Mouse (Mus musculus): ENCODE data around the gene Hopx.

Hopx gene

DNA sequence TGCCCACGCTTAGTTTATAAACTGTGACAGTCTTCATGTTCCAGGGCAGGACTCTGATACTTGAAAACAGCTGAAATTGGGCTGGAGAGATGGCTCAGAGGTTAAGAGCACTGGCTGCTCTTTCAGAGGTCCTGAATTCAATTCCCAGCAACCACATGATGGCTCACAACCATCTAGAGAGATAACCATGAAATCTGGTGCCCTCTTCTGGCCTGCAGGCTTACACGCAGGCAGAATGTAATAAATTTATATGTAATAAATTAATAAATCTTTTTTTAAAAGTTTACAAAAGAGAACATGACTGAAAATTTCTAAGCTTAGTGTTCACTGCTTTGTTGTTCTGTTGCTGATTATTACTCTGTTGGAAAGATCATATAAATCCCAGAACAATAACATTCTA, 43.9 kb downstream of the Hopx start:
- no peak for DNase-seq (ENCODE audit: low read depth)

GRCm38 (mm10) chr5:77067321-77067720, 47.6 kb downstream of the Hopx start:
- no peak for DNase-seq (ENCODE audit: low read depth)

DNA sequence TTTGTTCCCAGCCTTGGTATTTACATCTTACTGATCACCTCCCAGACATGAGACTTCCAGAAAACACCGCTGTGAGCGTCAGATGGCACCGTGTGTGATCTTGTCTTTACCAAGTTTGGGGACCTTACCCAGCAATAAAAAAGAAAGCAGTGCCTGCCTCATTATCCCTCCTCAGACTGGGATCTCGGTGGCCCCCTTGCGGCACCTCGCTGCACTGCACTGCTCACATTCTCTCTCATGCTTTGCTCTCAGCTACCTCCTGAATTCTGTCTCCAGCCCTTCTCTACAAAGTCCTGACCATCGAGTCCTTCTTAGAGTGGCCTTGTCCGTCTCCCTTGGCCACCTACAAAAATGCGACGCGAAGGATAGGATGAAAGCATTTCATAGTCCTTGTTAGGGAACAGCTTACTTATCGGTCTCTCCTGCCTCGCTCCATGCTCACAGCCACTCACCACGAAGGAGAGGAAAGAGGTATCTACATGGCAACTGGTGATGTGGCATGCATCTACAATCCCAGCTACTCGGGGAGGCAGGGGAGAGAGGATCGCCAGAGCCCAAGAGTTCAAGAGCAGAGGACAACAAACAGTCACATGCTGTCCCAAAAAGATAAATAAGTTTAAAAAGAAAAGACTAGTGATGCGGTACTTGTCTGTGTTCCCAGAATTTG, 53.4 kb downstream of the Hopx start:
- DNase-seq (ENCODE audit: low read depth): peak; percentile 33

DNA sequence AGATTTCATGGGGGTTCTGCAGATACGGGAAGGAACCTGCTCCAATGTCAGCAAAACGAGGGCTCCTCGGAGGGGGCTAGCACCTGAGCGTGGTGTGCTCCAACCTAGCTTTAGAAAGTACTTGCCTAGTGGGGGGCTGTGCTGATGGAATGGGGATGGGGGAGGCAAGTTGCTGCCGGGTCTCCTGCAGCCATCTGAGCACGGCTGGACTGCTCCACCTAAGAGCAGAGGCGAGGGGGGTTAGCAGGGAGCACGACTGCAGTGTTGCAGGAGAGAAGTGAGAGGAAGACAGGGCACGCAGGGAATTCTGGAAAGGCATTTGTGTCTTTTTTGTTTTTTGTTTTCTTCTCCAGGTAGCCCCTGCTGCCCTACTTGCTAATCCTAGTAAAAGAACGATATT, 54.6 kb downstream of the Hopx start:
- DNase-seq (ENCODE audit: low read depth): no peak

- no peak for DNase-seq (ENCODE audit: low read depth)
These were observed 58.0 kb downstream of the Hopx start for GRCm38 (mm10) chr5:77056881-77057440.

- DNase-seq (ENCODE audit: low read depth): no peak
These were observed 62.3 kb downstream of the Hopx start for GRCm38 (mm10) chr5:77052616-77053015.

DNA sequence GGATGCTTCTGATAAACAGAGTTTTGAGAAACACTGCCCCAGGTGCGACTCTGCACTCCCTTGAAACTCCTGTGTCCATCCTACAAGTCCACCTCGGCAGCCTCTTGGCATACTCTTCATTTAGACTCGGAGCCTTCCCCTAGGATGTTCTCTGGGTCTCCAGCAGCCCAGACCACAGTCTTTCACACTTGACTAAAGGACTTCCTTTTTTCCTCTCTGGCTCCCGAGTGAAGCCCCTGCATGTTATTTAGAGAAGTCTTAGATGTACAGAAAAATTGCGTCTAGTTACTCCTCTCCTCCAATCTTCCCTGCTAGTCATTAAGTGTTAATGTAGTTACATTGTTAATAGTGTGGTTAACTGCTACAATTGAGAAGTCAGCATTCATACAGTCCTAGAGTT, 70.6 kb downstream of the Hopx start:
- no peak for DNase-seq (ENCODE audit: low read depth)

DNA sequence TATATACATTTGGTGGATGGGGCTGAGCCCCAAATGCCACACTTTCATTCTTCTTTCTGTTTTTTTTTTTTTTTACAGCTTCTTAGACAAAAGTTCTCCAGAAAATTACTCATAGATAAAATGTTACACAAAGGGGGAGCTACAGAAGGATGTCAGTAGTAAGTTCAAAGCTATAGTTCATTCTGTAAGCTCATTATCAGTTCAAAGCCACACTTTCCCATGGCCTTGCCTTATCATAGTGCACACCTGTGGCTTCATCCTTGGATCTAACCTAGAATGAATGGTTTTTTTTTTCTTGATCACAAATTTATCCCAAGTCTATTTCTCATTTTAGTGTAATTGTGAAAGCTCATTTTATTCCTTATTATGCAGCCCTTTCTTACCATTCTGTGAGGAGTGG, 75.5 kb downstream of the Hopx start:
- no peak for DNase-seq (ENCODE audit: low read depth)

- no peak for DNase-seq (ENCODE audit: low read depth)
These were observed 76.5 kb downstream of the Hopx start for GRCm38 (mm10) chr5:77038451-77038850.
